Mouse (Mus musculus): Measurements from ENCODE around the gene Mkrn3.

Gene Mkrn3

DNA sequence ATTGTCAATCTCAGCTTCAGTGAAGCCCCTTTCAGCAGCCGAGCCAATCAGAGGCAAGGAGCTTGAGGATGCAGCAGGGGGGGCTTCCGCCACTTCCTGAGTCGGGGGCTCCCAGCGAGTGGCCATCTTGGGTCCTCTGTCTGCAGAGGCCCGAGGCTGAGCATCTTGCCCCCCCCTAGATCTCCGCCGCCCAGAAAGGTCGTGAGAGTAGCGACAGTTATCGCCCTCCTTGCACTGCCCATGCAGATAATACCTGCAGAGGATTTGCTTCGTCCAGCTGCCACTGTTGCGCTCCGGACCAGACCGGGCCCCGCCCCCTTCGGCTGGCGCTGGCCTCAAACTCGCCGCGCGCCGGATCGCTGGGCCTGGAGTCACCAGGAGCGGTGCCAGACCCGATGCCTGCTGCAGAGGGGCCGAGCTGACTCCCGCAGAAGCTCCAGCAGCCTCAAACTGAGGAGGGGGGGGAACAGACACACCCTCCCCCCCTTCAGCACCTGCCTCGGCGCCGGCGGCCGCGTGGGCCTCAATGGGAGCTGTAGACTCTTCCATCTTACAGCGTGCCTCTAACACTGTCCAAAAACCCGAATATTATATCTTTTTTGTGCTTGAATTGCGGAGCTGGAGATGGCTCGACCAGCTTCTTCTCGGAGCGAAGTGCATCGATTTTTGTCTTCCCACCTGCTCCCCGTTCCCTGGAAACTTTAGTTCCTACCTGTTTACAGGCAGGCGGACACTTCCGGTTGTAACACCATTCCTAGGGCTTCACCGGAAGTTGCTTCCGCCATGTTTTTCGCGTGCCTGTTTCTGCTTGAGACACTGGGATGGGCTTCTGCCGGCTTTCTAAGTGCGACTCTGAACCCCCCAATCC is at the start of gene Mkrn3:
Gene Mkrn3, minus strand, starts transcription at position 647 of the 868 bp plus-strand sequence.
- peak; percentile 14 for DNase-seq

DNA sequence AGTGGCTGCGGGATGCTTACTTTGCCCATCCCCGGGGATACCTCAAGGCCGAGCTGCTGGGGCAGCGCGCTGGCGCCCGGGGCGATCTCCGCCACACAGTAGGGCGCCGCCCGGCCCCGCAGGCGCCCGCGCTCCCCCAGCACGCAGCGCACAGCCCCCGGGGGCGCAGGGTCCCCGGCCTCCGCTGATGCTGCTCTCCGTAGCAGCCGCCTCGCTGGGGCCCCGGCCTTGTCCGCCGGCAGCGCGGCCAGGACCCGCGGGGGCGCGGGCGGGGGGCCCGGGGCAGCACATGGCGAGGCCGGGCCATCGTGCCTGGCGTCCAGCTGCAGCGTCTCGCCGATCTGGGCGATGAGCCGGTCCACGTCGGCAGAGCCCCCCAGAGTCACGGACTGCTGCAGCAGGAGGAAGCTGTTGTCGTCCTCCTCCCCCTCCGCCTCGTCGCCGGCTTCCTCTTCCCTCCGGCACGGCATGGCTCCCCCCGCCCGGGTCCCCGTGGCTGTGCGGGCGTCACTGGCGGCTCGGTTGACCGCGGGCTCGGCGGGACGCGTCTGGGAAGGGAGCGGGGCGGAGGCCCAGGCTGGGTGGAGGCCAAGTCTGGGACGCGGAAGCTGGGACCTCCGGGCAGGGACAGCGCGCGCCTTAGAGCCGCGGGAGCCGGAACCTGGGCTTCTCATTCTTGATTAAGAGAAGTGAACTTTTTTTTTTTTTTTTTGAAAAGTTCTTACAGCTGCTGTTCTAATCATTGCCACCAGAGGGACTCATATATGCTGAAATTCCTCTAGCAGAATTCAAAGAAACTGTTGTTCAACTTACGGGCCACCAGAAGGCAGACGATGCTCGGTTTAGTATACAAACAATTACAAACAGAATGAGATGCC is 44.2 kb upstream of the Mkrn3 start, which contains the start of gene Peg12:
Gene Peg12, minus strand, starts transcription at position 633 of the 878 bp plus-strand sequence.
- DNase-seq, result peak; percentile 25

GRCm38 (mm10) chr7:62463007-62463877 is 43.3 kb upstream of the Mkrn3 start:
- peak; percentile 17 for DNase-seq

DNA sequence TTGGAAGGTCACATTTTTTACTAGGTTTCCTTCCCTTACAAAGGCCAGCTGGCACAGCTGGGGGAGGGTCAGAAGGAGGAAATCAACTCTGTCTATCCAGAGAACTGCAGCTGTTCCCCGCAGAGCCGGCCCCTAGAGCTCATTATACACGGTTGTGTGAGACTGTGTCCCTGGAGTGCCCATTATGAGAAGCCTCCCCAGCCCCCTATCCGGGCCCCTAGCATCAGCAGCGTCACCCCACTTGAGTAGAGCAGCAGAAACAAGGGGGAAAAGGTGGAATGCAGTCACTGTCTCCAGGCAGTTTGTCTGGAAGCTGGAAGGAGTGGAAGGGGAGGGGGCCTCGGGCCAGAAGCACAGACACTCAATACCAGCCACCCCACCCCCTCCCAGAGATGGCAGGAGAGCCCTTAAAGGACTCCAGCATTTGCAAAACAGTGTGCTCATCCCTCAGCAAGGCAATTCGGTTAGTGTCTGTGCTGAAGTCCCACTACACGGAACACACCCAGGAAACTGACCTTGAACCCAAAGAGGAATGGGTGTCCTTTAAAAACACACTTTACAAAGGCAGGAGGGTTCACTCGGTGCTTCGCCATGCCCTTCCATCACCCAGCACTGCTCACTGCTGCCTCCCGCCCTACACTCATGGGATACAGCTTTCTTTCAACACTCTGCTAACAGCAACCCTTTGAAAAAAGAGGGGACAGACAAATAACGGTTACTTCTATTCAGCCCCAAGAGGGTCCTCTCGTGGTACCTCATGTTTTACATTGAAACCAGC is 42.5 kb upstream of the Mkrn3 start:
- DNase-seq, result no peak

- no peak for DNase-seq
Measured at GRCm38 (mm10) chr7:62452353-62452752, 32.4 kb upstream of the Mkrn3 start.

GRCm38 (mm10) chr7:62445431-62446165 is 25.7 kb upstream of the Mkrn3 start:
- no peak for DNase-seq

DNA sequence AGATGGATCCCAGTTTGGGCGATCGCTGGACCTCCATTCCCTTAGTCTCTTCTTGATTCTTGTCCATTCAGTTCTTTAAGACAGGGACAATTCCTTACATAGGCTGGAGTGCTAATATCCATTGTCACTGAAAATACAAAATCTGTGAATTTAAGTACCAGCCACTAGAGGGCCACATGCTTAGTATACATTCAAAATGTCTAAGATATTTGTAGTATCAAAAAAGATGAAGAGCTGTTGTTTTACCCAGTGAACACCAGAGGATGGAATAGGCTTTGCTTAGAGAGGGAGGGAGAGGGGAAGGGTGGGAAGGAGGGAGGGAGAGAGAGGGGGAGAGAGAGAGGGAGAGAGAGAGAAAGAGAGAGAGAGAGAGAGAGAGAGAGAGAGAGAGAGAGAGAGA is 16.5 kb upstream of the Mkrn3 start:
- DNase-seq, result no peak

GRCm38 (mm10) chr7:62433243-62433642 is 13.3 kb upstream of the Mkrn3 start:
- no peak for DNase-seq

GRCm38 (mm10) chr7:62428337-62428736 is 8.4 kb upstream of the Mkrn3 start:
- no peak for DNase-seq

GRCm38 (mm10) chr7:62423210-62423609 is 3.3 kb upstream of the Mkrn3 start:
- DNase-seq, result no peak

DNA sequence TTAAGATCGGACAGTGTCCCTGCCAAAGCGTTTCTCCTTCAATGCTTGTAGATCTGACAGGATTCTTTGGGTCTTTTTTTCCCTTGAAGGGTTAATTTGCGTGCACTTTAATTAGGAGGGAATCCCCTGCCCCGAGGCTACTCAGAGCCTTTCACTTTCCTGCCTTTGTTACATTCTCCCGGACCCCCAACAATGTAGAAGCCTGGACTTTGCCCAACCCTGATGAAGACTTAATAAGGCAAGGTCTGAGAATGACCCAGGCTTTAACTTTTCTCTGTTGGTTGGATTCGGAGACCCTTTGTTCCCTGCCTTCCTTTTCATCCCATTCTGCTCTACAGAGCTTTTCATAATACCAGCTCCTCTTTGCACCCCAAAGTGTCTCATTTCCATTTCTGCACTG is 627 bp upstream of the Mkrn3 start:
- DNase-seq, result no peak

GRCm38 (mm10) chr7:62419105-62419492 is 840 bp downstream of the Mkrn3 start:
- DNase-seq, result no peak

DNA sequence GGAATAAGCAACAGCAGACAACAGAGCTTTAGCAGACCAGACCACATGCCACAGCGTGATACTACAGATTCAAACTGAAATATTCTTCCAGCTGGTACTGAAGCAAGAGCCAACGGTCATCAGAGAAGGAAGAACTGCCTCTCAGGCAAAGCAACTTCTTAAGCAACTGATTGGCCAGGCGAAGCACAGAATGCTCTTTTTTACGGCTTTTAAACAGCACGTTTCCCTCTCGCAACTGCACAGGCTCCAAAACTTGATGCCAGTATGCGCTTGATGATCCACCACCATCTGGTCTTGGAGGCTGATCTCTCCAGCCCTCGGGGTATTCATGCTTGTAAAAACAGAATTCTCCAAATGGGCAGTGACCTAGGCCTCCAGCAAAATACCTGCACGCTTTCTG is 1.6 kb downstream of the Mkrn3 start:
- no peak for DNase-seq

- no peak for DNase-seq
Measured at GRCm38 (mm10) chr7:62416173-62416572, 3.8 kb downstream of the Mkrn3 start.

DNA sequence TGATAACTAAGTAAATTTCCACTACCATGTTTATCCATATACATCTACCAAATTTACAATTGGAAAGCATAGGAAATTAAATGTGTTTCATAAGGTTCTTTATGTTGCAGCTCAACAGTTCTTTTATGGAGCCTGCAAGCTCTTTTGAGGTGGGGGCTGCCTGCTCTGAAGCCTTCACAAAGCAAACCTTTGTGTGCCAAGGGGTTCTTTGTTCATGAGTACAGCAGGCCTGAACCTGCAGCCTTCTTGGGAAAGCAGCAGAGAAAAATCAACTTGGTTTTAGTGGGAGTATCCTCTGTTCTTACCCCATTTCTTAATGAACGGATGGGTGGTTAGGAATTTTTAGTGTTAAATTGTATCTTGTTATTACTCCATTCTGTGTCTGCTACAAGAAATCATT is 4.7 kb downstream of the Mkrn3 start:
- no peak for DNase-seq

GRCm38 (mm10) chr7:62407803-62408202 is 12.1 kb downstream of the Mkrn3 start:
- DNase-seq, result no peak

GRCm38 (mm10) chr7:62406573-62407050 is 13.3 kb downstream of the Mkrn3 start:
- DNase-seq, result peak; percentile 25

- DNase-seq, result no peak
Measured at GRCm38 (mm10) chr7:62392202-62392601, 27.7 kb downstream of the Mkrn3 start.

DNA sequence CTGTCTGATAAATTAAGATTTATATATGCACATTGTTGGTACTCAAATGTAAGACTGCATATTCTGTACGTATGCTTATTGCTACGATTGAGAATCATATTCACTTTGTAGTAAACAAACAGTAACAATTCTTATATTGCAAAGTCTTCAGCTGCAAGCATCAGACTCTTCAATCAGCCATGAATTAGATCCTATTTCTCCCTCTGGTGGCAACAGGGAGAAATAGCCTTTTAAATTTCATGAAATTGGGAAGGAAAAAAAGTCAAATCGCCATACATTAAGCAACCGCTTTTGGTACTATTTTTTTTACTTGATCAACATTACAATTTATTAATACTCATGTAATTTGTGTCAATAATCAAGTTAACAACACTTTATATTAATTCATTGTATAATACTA is 31.6 kb downstream of the Mkrn3 start:
- no peak for DNase-seq

DNA sequence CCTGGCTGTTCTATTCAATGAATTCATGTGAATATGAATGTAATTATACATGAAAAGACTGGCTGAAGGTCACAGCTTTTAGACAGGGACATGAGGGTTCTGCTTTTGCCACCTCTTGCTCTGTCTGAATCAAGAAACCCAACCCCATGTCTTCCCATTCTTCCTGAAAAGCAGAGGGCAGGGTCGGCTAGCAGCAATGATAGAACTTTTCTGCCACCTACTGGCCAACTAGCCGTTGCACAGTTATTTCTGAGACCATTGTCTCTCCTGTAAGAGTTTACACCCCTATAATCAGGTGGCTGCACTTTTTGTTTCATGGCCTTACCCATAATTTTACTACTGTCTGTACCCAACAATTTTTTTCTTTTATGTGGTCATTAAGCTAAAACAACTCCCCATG is 37.5 kb downstream of the Mkrn3 start:
- peak; percentile 10 for DNase-seq

- no peak for DNase-seq
Measured at GRCm38 (mm10) chr7:62378529-62378928, 41.4 kb downstream of the Mkrn3 start.
